Mouse (Mus musculus) kidney, adult 2 months (tissue): ENCODE measurements at regions not wholly inside any gene's neighbourhood (a gene's known extent, or its start where the extent isn't known, plus 50 kb on each side); places are given as distances from the start of the nearest gene placed in this dataset.
A peak's percentile ranks its signal among the peaks of the same experiment; 100 is the strongest.

Source experiments
- DNase-seq: peaks from one replicate; pipeline ENCODE4 v3.0.0; 2021
- H3K27ac ChIP-seq: fragments of 200-500 bp; 2 replicates; pipeline ENCODE4 v1.5.1; 2012; ENCODE audit warnings: low read depth, low read length, control low read depth, inconsistent platforms; ENCODE audit not compliant: insufficient read depth
- H3K27me3 ChIP-seq: fragments of 200-500 bp; replicated peaks from 2 replicates; pipeline ENCODE4 v1.6.1; 2012; ENCODE audit warnings: mild to moderate bottlenecking, moderate library complexity, low read length, inconsistent platforms; ENCODE audit not compliant: control insufficient read depth, insufficient read depth
- H3K36me3 ChIP-seq: fragments of 200-500 bp; 2 replicates; pipeline ENCODE4 v1.6.1; 2012; ENCODE audit warnings: mild to moderate bottlenecking, moderate library complexity, low read length, inconsistent platforms; ENCODE audit not compliant: control insufficient read depth, insufficient read depth
- H3K4me1 ChIP-seq: fragments of 200-500 bp; 2 replicates; pipeline ENCODE4 v1.6.1; 2011; ENCODE audit warnings: low read length; ENCODE audit not compliant: control insufficient read depth, insufficient read depth
- H3K4me3 ChIP-seq: fragments of 200-500 bp; 2 replicates; pipeline ENCODE4 v1.5.1; 2011; ENCODE audit warnings: mild to moderate bottlenecking, low read depth, low read length, control low read depth; ENCODE audit not compliant: insufficient read depth
- CTCF ChIP-seq: fragments of 200-500 bp; conservative IDR thresholded peaks from 2 replicates; pipeline ENCODE4 v1.5.1; 2011; ENCODE audit warnings: low read depth, mild to moderate bottlenecking, control low read depth, low read length, moderate library complexity, mixed read lengths; ENCODE audit not compliant: insufficient read depth, insufficient read length
- POLR2A ChIP-seq: fragments of 200-500 bp; IDR thresholded peaks from one replicate; pipeline ENCODE4 v1.6.1; 2011; ENCODE audit warnings: low read depth, low read length, control low read depth
- WGBS: fragments of 180-500 bp; shearing (Covaris S2); methylation state at CpG from one replicate; pipeline ENCODE4 v1.1.7; 2018; 5-methylcytosine and 5-hydroxymethylcytosine counted together

GRCm38 (mm10) chr11:18413769-18414168, 460.1 kb upstream of the Etaa1 start:
- Histone ChIP-seq H3K27ac (no peak overlapping the region), H3K36me3 (no peaks in the 10 kb centered on the region), H3K27me3 (no peaks in the 10 kb centered on the region), H3K4me3 (no peak overlapping the region), H3K4me1 (no peaks in the 10 kb centered on the region)
- DNase-seq = no peak
- 80% methylated on average over 1 of the region's 1 CpGs for WGBS
- TF ChIP-seq CTCF (no peak), POLR2A (no peak)

GRCm38 (mm10) chr11:18408071-18408752, 454.5 kb upstream of the Etaa1 start:
- Histone ChIP-seq H3K27ac (no peak overlapping the region), H3K27me3 (no peaks in the 10 kb centered on the region), H3K4me1 (no peaks in the 10 kb centered on the region), H3K36me3 (no peaks in the 10 kb centered on the region), H3K4me3 (no peak overlapping the region)
- 54% methylated on average over 8 of the region's 8 CpGs for WGBS
- TF ChIP-seq CTCF = no peak
- no peak for TF ChIP-seq POLR2A
- DNase-seq = peak; percentile 38

- no peaks in the 10 kb centered on the region for H3K36me3 ChIP-seq
- no peak overlapping the region for H3K27ac ChIP-seq
- H3K4me1 ChIP-seq = no peaks in the 10 kb centered on the region
- WGBS = 74% methylated on average over 4 of the region's 4 CpGs
- H3K27me3 ChIP-seq = no peaks in the 10 kb centered on the region; the same call in 1 of the 2 replicates
- no peak for DNase-seq
- H3K4me3 ChIP-seq = no peak overlapping the region
- TF ChIP-seq POLR2A (no peak), CTCF (no peak)
These were observed 445.9 kb upstream of the Etaa1 start for GRCm38 (mm10) chr11:18399561-18399960.

- TF ChIP-seq POLR2A (no peak), CTCF (no peak)
- 47% methylated on average over 6 of the region's 6 CpGs for WGBS
These were observed 442.7 kb upstream of the Etaa1 start for GRCm38 (mm10) chr11:18396397-18396796.

GRCm38 (mm10) chr11:18395631-18396030, 442.0 kb upstream of the Etaa1 start:
- no peaks in the 10 kb centered on the region for H3K4me1 ChIP-seq
- H3K27me3 ChIP-seq = no peaks in the 10 kb centered on the region; the same call in 1 of the 2 replicates
- 73% methylated on average over 4 of the region's 4 CpGs for WGBS
- no peak for DNase-seq
- no peaks in the 10 kb centered on the region for H3K36me3 ChIP-seq
- TF ChIP-seq POLR2A (no peak), CTCF (no peak)
- no peak overlapping the region for H3K27ac ChIP-seq
- no peak overlapping the region for H3K4me3 ChIP-seq

More at GRCm38 (mm10) chr11:18396397-18396796, 442.7 kb upstream of the Etaa1 start:
- Histone ChIP-seq H3K27me3 (no peaks in the 10 kb centered on the region; the same call in 1 of the 2 replicates), H3K27ac (no peak overlapping the region), H3K36me3 (no peaks in the 10 kb centered on the region), H3K4me1 (no peaks in the 10 kb centered on the region), H3K4me3 (no peak overlapping the region)
- DNase-seq = no peak

GRCm38 (mm10) chr11:18372813-18373332, 419.2 kb upstream of the Etaa1 start:
- DNase-seq = peak; percentile 29
- Histone ChIP-seq H3K27me3 (no peaks in the 10 kb centered on the region), H3K4me3 (no peak overlapping the region), H3K36me3 (no peaks in the 10 kb centered on the region), H3K4me1 (no peaks in the 10 kb centered on the region), H3K27ac (no peak overlapping the region)
- WGBS = 53% methylated on average over 6 of the region's 6 CpGs
- TF ChIP-seq POLR2A (no peak), CTCF (no peak)

- WGBS = 55% methylated on average over 3 of the region's 3 CpGs
- TF ChIP-seq CTCF (no peak), POLR2A (no peak)
These were observed 417.6 kb upstream of the Etaa1 start for GRCm38 (mm10) chr11:18371304-18371703.

GRCm38 (mm10) chr11:18370861-18371260, 417.2 kb upstream of the Etaa1 start:
- Histone ChIP-seq H3K36me3 (no peaks in the 10 kb centered on the region), H3K27ac (no peak overlapping the region), H3K4me1 (no peaks in the 10 kb centered on the region), H3K27me3 (no peaks in the 10 kb centered on the region), H3K4me3 (no peak overlapping the region)
- TF ChIP-seq CTCF = no peak
- no peak for TF ChIP-seq POLR2A
- DNase-seq = no peak
- 36% methylated on average over 3 of the region's 3 CpGs for WGBS

More at GRCm38 (mm10) chr11:18371304-18371703, 417.6 kb upstream of the Etaa1 start:
- no peak for DNase-seq
- Histone ChIP-seq H3K27ac (no peak overlapping the region), H3K36me3 (no peaks in the 10 kb centered on the region), H3K27me3 (no peaks in the 10 kb centered on the region), H3K4me1 (no peaks in the 10 kb centered on the region), H3K4me3 (no peak overlapping the region)
